Mouse (Mus musculus): ENCODE measurements around the gene Ppp1r3d. TPM values are rescaled to one million over a fixed set of nuclear protein-coding genes. Genes with fewer than 3 reads are reported as not detected.

The Ppp1r3d gene
- polyA plus RNA-seq, 1 experiment, result 6.3 TPM

GRCm38 (mm10) chr2:178433495-178433894, 19.2 kb upstream of the Ppp1r3d start:
- TF ChIP-seq POLR2A (IDR thresholded peaks at IDR 0.05; ENCODE audit: extremely low read depth, insufficient read depth, low read length) (no peak), CTCF (IDR thresholded peaks at IDR 0.05; ENCODE audit: extremely low read depth, insufficient read depth, low read length) (no peak)
- Histone ChIP-seq H3K27ac (ENCODE audit: insufficient read depth, low read length) (no peak overlapping the region), H3K4me1 (ENCODE audit: control insufficient read depth, insufficient read depth, low read length) (no peaks in the 10 kb centered on the region), H3K4me3 (ENCODE audit: insufficient read depth, low read length) (no peak overlapping the region)

DNA sequence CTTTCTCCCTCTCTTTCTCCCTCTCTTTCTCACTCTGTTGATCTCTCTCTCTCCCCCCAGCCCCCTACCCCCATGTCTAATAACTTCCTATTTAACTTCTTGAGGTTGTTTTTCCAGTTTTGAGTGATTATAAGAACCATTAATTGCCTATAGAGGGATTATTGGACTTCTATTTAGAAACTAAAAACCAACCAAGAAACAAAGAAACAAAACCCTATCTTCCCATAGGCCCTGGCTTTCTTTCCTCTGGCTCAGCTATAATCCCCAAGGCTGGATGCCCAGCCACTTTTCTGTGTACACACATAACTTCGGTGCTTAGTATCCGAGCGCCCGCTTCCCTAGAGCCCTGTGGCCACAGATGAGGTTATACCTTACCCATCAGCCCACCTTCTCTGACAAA, 16.0 kb upstream of the Ppp1r3d start, which contains the start of gene Cdh26:
TSS of gene Cdh26 (plus strand) at position 301 of the 400 bp plus-strand sequence.
- no peak for TF ChIP-seq POLR2A (IDR thresholded peaks at IDR 0.05; ENCODE audit: extremely low read depth, insufficient read depth, low read length)
- no peak for TF ChIP-seq CTCF (IDR thresholded peaks at IDR 0.05; ENCODE audit: extremely low read depth, insufficient read depth, low read length)
- Histone ChIP-seq H3K27ac (ENCODE audit: insufficient read depth, low read length) (no peak within 1 kb of the TSS), H3K4me1 (ENCODE audit: control insufficient read depth, insufficient read depth, low read length) (no peaks in the 10 kb centered on the region), H3K4me3 (ENCODE audit: insufficient read depth, low read length) (no peak within 1 kb of the TSS)

GRCm38 (mm10) chr2:178429426-178429825, 15.2 kb upstream of the Ppp1r3d start:
- H3K27ac ChIP-seq (ENCODE audit: insufficient read depth, low read length), result no peak overlapping the region

DNA sequence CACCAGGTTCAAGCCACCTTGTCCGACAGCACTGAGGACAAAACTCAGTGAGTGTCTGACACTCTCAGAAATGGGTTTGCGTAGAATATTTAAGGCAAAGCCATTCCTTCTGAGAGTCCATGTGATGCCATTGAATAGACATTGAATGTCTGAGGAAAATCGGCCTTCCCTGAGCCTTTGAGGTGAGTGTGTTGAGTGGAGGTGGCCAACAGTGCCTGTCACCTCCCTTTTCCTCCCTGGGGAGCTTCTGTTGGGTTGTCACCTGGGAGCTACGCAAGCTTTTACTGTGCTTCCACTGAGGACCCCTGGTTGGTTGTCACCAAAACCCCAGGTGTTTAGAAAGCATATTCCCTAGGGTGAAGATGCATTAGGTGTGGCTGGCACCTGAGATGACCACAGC, 14.4 kb upstream of the Ppp1r3d start:
- H3K4me1 ChIP-seq (ENCODE audit: control insufficient read depth, insufficient read depth, low read length), result no peaks in the 10 kb centered on the region
- H3K27ac ChIP-seq (ENCODE audit: insufficient read depth, low read length), result no peak overlapping the region
- TF ChIP-seq POLR2A (IDR thresholded peaks at IDR 0.05; ENCODE audit: extremely low read depth, insufficient read depth, low read length), result no peak
- no peak for TF ChIP-seq CTCF (IDR thresholded peaks at IDR 0.05; ENCODE audit: extremely low read depth, insufficient read depth, low read length)
- no peak overlapping the region for H3K4me3 ChIP-seq (ENCODE audit: insufficient read depth, low read length)

More at GRCm38 (mm10) chr2:178429426-178429825, 15.2 kb upstream of the Ppp1r3d start:
- TF ChIP-seq POLR2A (IDR thresholded peaks at IDR 0.05; ENCODE audit: extremely low read depth, insufficient read depth, low read length) (no peak), CTCF (IDR thresholded peaks at IDR 0.05; ENCODE audit: extremely low read depth, insufficient read depth, low read length) (no peak)
- Histone ChIP-seq H3K4me1 (ENCODE audit: control insufficient read depth, insufficient read depth, low read length) (no peaks in the 10 kb centered on the region), H3K4me3 (ENCODE audit: insufficient read depth, low read length) (no peak overlapping the region)

GRCm38 (mm10) chr2:178428183-178428582, 13.9 kb upstream of the Ppp1r3d start:
- TF ChIP-seq CTCF (IDR thresholded peaks at IDR 0.05; ENCODE audit: extremely low read depth, insufficient read depth, low read length), result no peak
- TF ChIP-seq POLR2A (IDR thresholded peaks at IDR 0.05; ENCODE audit: extremely low read depth, insufficient read depth, low read length), result no peak

DNA sequence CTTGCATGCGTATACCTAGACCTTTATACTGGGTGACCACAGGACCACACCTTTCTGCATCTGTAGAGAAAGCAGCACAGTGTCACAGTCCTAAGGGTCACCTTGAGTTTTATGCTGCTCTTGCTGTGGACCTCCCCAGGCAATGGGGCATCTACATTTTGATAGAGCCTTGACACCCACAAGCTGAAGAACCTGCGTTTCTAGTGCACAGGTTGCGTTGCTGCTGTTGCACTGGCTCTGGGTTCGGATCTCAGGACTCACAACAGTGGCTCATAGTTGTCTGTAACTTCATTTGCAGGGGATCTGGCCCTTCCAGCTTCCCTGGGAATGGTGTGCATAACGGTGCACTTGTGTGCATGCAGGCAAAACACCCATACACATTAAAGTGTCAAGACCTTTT, 12.9 kb upstream of the Ppp1r3d start:
- no peaks in the 10 kb centered on the region for H3K4me1 ChIP-seq (ENCODE audit: control insufficient read depth, insufficient read depth, low read length)
- TF ChIP-seq POLR2A (IDR thresholded peaks at IDR 0.05; ENCODE audit: extremely low read depth, insufficient read depth, low read length), result no peak
- no peak for TF ChIP-seq CTCF (IDR thresholded peaks at IDR 0.05; ENCODE audit: extremely low read depth, insufficient read depth, low read length)
- no peak overlapping the region for H3K4me3 ChIP-seq (ENCODE audit: insufficient read depth, low read length)
- H3K27ac ChIP-seq (ENCODE audit: insufficient read depth, low read length), result no peak overlapping the region

More at GRCm38 (mm10) chr2:178428183-178428582, 13.9 kb upstream of the Ppp1r3d start:
- Histone ChIP-seq H3K4me3 (ENCODE audit: insufficient read depth, low read length) (no peak overlapping the region), H3K27ac (ENCODE audit: insufficient read depth, low read length) (no peak overlapping the region), H3K4me1 (ENCODE audit: control insufficient read depth, insufficient read depth, low read length) (no peaks in the 10 kb centered on the region)

- peak; percentile 43; the same call in 1 of the 2 replicates for TF ChIP-seq CTCF (IDR thresholded peaks at IDR 0.05; ENCODE audit: extremely low read depth, insufficient read depth, low read length)
- TF ChIP-seq POLR2A (IDR thresholded peaks at IDR 0.05; ENCODE audit: extremely low read depth, insufficient read depth, low read length), result no peak
- H3K4me1 ChIP-seq (ENCODE audit: control insufficient read depth, insufficient read depth, low read length), result no peaks in the 10 kb centered on the region
- H3K4me3 ChIP-seq (ENCODE audit: insufficient read depth, low read length), result no peak overlapping the region
- no peak overlapping the region for H3K27ac ChIP-seq (ENCODE audit: insufficient read depth, low read length)
Measured at GRCm38 (mm10) chr2:178426229-178426628, 12.0 kb upstream of the Ppp1r3d start.

DNA sequence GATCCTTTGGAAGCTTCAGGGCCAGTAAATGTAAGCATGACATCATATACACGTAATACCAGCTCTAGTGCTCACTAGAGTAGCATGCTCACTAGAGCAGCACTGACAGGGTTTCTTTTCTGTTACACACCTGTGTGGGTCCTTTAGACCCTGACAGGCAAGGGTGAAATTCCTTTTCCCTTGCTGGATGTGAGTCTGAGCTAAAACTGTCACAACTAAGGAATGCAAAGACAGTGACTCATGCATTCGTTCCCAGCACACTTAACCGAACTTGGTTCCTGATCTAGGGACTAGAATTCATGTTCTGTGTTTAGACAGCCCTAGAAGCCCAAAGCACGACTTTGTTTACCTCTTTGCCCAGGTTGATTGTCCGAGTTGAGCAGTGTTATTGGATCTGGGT, 9.0 kb upstream of the Ppp1r3d start:
- TF ChIP-seq POLR2A (IDR thresholded peaks at IDR 0.05; ENCODE audit: extremely low read depth, insufficient read depth, low read length) (no peak), CTCF (IDR thresholded peaks at IDR 0.05; ENCODE audit: extremely low read depth, insufficient read depth, low read length) (no peak)
- Histone ChIP-seq H3K4me3 (ENCODE audit: insufficient read depth, low read length) (no peak overlapping the region), H3K27ac (ENCODE audit: insufficient read depth, low read length) (no peak overlapping the region), H3K4me1 (ENCODE audit: control insufficient read depth, insufficient read depth, low read length) (no peaks in the 10 kb centered on the region)

DNA sequence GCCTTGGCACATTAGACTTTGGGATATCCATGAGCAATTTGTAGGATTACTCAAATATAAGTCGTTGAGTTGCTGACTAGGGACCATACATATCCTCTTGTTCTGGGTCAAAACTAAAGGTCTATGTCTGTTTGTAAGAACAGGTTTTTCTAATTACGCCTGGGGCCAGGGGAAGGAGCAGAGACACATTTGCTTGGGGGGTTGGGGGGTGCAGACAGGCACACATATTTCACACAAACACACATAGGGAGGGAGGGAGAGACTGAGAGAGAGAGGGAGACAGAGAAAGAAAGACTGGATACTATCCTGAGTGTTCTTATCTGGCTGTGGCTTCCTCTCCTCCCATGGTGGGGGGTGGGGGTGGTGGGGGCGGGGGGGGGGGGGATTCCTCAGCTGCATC, 7.9 kb upstream of the Ppp1r3d start:
- Histone ChIP-seq H3K4me1 (ENCODE audit: control insufficient read depth, insufficient read depth, low read length) (no peaks in the 10 kb centered on the region), H3K27ac (ENCODE audit: insufficient read depth, low read length) (no peak overlapping the region), H3K4me3 (ENCODE audit: insufficient read depth, low read length) (no peak overlapping the region)
- TF ChIP-seq CTCF (IDR thresholded peaks at IDR 0.05; ENCODE audit: extremely low read depth, insufficient read depth, low read length) (no peak), POLR2A (IDR thresholded peaks at IDR 0.05; ENCODE audit: extremely low read depth, insufficient read depth, low read length) (no peak)

DNA sequence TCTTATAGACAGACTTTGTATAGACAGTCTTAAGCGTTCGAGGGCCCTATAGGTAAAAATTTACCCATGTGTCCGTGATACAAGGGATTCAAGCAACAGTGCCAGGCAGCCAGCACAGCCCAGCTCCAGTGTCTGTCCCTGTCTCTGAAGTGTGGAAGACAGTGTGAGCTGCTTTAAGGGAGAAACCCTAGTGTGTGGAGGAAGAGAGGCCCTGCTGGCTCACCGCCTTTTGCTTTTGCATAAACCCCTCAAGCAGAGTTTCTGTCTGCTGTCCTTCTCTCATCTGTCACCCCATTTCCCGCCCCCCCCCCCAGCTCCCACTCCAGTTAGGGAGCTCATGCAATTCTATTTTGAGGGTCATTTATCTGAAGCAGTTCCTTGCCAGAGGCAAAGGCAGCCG, 7.3 kb upstream of the Ppp1r3d start:
- TF ChIP-seq CTCF (IDR thresholded peaks at IDR 0.05; ENCODE audit: extremely low read depth, insufficient read depth, low read length) (no peak), POLR2A (IDR thresholded peaks at IDR 0.05; ENCODE audit: extremely low read depth, insufficient read depth, low read length) (no peak)
- Histone ChIP-seq H3K4me3 (ENCODE audit: insufficient read depth, low read length) (no peak overlapping the region), H3K4me1 (ENCODE audit: control insufficient read depth, insufficient read depth, low read length) (no peaks in the 10 kb centered on the region)

More for the DNA sequence above, 7.3 kb upstream of the Ppp1r3d start:
- H3K27ac ChIP-seq (ENCODE audit: insufficient read depth, low read length), result no peak overlapping the region

Data from cortical plate, adult 2 months (tissue).